Comparison of ENCODE assay signal across 15 mouse cellular contexts in genomic region chr8:70890656-70891055, GRCm38 (mm10). TPM values are rescaled to one million over a fixed set of nuclear protein-coding genes. Genes with fewer than 3 reads are reported as not detected.
"Had no signal": no experiment of that assay in that cellular context is flagged by ENCODE, and none has a peak within 500 bp of the region (broad histone marks: within the 10 kb centered on the region; RNA-seq: fewer than 3 reads in every experiment).

No protein-coding gene starts in this region.

- DNase-seq: layer of hippocampus, adult 9-11 months; midbrain, embryonic 14.5 days; right cerebral cortex, adult 18-20 months; right cerebral cortex, postnatal 14 days; right cerebral cortex, postnatal 4 days; thymus, adult 2 months; thymus, postnatal 14 days had no signal

- ATAC-seq: liver, embryonic 12.5 days had no signal

- H3K9me3 ChIP-seq: intestine, embryonic 15.5 days; limb, embryonic 10.5 days; liver, embryonic 12.5 days; liver, embryonic 15.5 days; lung, embryonic 15.5 days; neural tube, embryonic 12.5 days; neural tube, embryonic 15.5 days had no signal

- H3K4me3 ChIP-seq: intestine, embryonic 15.5 days; layer of hippocampus, adult 2 months; liver, embryonic 12.5 days; liver, embryonic 15.5 days; lung, embryonic 15.5 days; neural tube, embryonic 12.5 days; neural tube, embryonic 15.5 days had no signal

RNA-seq across cellular contexts. Expression of gene Slc5a5, which starts 1.9 kb away (rescaled TPM):
- polyA plus RNA-seq: liver, embryonic 15.5 days had no signal
